Mouse (Mus musculus) liver, embryonic 14.5 days (tissue): ENCODE data around the gene Kank1.

Experiments used
- CTCF ChIP-seq: IDR thresholded peaks from 2 replicates; pipeline ENCODE4 v1.5.1; 2016; ENCODE audit warnings: antibody characterized with exemption, low read depth, control low read depth
- EP300 ChIP-seq: IDR thresholded peaks from 2 replicates; pipeline ENCODE4 v1.6.1; 2016; ENCODE audit warnings: antibody characterized with exemption, low read depth

- TF ChIP-seq CTCF (no peak), EP300 (no peak)
These were observed 16.4 kb downstream of the Kank1 start for GRCm38 (mm10) chr19:25253198-25253597.
